Mouse (Mus musculus): Measurements from ENCODE around the gene Apba1.

The Apba1 gene

DNA sequence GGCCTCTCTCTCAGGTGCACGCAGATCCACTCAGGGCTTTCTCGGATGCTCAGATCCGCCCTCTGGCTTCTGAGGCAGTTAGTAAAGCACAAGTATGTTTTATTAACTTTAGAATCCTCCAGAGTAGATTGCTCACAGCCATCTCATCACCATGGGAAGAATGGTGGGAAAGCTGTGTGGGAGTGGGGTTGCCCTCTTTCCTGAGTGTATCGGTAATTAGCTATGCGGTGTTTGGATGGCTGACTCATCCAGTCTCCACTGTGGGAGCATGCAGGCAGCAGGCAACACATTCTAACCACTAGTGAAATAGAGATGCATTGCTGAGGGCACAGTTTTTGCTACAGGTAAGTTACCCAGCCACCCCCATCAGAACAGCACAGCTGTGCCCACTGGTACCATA, 172.1 kb downstream of the Apba1 start:
- DNase-seq (ENCODE audit: low read depth, low spot score) = no peak

DNA sequence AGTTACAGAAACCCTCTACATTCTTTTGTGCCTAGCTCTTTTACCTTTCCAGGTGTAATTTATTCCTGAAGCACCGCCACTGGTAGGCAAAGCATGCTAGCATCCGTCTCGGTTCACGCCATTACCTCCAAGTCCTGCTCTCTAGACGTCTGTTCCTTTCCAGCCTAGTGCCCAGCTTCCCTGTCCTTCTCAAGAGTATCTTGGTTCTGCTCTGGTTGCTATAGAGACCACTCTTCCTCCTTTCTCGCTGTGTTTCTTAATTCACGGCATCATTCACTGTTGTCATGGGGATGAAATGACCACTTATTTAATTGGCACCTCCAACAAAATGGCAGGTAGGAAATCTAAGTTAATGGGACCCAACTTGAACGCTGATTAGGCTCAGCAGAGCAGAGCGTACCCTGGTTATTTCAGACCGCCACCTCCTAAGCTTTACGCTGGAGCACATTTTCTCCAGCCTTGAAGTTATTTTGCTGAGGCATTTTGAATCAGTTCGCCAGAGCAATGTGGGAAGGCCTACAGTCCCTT, 182.8 kb downstream of the Apba1 start:
- no peak for DNase-seq (ENCODE audit: low read depth, low spot score)

DNA sequence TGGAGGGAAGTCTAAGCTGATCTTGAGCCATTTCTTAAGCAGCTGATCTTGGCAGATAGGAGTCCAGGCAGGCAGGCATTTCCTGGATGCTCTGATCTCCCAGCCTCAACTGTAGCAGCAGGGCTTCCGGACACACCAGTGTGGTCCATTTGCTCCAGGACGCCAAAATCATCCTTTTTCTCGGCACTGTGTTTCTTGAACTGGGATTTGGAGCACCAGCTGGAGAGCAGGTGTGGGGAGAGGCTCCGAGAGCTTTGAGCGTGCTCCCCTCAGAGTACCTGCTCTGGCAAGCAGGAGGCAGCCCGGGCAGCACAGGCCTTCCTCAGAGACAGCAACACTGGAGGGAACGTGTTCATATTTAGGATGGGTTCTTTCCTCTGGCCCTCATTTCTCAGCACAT, 184.2 kb downstream of the Apba1 start:
- DNase-seq (ENCODE audit: low read depth, low spot score) = no peak

DNA sequence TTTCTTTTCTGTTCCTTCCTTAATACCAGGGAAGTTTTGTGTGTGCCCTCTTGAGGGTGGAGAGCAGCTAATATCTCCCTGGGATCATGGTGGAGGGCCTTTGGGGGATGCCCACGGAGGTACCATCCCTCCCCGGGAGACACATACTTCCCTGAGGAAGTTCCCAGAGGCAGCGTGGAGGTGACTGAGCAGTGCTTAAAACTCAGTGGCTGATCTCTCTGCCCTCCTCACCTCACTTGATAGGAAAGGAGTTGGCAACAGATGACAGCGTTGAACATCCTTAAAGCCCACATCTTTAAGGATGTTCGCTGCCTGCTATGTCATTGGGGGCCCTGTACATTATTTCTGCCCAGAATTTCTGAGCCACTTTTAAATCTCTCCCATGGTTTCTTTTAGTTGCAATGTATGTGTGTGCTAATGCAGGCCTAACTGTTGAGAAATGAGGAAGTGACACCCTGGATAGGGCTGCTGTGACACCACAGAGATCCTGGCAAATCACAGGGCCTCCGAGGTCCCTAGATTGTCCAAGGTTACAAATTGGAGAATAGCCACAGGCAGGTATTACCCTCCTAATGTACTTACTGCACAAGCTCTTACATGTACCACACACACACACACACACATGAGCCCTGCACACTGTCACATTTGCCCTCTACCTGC, 187.5 kb downstream of the Apba1 start:
- DNase-seq (ENCODE audit: low read depth, low spot score) = no peak

DNA sequence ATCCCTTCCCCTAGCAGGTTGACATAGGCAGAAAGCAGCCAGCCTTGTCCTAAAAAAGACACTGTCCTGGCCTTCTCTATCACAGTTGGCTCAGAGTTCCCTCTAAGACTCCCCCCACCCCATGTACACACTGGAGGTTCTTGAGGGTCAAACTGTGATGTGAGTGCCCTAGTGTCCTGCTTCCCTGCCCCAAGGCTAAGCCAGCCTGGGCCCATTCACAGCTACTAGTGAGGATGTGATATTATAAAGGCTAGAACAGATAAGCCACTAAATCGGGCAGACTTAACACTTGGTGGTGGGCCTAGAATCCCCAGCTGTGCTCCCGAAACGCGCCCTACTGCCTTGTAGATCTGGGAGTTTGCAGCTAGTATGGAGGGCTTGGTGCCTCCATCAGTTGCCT, 188.1 kb downstream of the Apba1 start:
- DNase-seq (ENCODE audit: low read depth, low spot score) = no peak

DNA sequence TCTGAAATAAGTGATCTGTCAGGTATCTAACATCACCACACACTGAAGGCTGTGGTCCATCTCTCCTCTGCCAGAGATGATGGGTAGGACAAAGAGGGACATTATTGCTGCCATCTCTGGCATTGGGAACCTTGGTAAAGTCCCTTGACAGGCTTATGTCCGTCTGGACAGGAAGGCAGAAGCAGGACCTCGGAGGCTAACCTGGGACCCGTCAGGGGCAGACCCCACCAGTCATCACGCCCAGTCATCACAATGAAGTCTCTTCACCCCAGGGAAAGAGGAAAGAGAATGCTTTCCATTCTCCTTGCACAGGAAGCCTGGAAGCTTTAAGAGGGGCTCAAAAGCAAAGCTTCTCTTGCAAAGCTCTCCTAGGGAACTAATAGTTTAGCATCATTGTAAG, 189.2 kb downstream of the Apba1 start:
- no peak for DNase-seq (ENCODE audit: low read depth, low spot score)

DNA sequence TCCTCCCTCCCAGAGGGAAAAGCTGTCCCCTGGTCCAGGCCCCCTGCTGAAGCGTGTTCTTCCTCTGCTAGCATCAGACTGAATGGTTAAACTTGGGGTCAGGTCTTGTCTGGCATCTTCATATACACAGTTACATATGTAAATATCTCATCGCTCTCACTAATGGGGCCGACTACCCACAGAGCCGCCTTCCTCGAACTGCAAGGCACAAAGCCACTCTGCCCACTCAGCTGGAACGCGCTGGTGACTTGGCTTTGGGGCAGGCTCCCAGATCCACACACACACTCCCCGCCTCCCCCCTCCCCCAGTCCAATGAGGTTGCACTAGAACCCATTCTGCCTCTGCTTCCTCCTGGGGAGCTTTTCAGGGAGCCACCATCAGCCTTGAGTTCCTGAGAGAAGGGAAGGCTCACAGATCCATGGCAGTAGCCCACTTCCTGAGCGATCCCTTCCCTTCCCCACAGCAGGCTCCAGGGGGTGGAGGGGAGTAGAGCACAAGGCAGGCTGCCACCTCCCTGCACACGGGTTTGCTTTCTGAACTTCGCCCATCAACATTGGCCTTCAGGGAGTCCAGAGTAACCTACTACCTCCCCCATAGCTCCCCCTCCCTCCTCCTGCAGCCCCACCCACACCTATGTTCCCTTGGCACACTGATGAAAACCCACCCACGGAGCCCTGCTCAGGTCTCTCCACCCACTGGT, 189.8 kb downstream of the Apba1 start:
- no peak for DNase-seq (ENCODE audit: low read depth, low spot score)

DNA sequence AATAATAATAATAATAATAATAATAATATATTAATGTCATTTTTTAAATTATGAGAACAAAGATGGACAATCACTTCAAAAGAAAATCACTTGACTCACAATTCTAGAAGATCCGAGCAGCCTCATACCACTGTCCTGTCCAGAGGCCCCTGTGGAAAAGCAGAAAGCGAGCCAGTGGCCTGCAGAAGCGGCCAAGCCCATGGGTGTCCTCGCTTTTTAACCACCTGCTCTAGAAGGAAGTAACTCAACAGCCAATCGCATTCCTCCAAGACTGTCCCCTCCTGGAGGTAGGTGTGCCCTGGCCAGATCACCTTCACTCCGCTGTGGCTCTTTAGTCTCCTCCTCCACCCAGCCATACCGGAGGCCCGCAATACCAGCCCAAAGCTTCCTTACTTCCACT, 196.8 kb downstream of the Apba1 start:
- no peak for DNase-seq (ENCODE audit: low read depth, low spot score)

DNA sequence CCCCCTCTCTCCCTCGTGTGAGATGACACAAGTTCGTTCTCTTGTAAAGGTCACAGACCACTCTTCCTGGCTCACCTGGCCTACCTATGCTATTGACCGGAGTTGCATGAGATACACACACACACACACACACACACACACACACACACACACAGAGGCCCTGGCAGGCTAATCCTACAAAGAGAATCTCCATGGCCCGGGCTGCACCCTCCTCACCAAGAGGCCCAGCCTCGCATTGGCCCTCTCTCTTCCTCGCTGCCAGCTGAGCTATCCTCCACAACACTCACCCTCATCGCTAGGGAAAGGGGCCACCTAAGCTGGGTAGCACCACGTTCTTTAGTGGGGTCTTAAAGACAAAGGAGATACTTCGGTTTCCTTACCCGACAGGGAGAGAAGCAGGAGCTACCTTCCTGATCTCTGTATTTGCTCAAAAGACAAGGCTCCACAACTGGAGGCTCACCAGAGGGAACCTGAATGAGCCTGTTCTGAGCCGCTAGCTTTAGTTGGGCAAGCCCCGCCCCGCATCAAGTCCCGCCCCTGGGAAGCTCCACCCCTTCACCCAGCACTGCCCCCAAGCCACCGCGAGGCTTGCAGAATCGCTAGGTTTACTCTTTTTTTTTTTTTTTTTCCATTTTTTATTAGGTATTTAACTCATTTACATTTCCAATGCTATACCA, 197.8 kb downstream of the Apba1 start:
- no peak for DNase-seq (ENCODE audit: low read depth, low spot score)

DNA sequence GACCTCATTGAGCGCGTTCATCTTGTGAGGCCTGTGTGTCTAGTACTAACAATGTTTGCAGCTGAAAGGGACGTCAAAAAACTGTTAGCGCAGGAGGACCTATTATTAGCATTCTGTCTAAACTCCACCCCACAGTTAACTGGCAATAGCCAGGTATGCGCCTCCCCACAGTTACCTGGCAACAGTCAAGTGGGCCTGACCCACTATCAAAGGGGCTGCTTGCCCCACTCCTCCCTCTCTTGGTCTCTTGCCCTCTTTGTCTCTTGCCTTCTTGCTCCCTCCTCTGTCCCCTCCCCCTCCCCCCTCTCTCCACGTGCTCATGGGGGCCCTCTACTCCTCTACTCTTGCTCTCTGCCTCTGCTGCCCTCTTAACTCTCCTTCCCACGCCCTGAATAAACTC, 198.9 kb downstream of the Apba1 start:
- no peak for DNase-seq (ENCODE audit: low read depth, low spot score)

DNA sequence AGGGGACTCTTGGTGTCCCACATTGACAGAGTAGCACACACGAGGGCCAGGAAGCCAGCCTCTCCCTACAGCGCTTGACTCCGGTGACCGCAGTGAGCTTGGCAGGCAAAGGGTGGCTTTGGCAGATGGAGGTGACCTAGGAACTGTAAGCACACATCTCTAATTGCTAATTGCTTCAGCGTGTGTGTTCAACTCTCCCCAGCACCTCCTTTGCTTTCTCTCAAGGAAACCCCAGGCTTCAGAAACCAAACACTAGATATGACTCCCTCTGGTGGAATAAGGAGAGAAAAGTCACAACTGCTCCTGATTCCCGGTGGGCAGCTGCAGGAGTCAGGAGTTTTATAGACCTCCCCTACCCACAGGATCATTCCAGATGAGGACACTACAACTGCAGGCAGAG, 200.2 kb downstream of the Apba1 start:
- peak; percentile 64 for DNase-seq (ENCODE audit: low read depth, low spot score)

DNA sequence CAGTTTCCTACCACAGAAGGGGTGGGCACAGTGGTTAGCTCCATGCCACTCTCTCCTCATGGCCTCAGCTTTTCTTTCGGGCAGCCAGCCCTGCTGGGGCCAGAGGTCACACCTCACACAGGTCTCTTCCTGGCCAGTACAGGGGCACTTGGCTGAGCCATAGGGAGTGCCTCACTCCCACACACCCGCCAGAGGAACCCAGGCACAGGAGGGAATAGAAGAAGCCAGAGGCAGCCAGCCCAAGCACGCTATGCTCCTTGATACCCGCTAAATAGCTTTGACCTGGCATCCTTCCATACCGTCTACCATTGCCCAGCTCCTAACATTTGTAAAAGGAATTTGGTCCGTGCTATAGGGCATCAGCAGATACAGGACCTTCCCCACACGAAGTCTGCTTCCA, 201.2 kb downstream of the Apba1 start:
- no peak for DNase-seq (ENCODE audit: low read depth, low spot score)

DNA sequence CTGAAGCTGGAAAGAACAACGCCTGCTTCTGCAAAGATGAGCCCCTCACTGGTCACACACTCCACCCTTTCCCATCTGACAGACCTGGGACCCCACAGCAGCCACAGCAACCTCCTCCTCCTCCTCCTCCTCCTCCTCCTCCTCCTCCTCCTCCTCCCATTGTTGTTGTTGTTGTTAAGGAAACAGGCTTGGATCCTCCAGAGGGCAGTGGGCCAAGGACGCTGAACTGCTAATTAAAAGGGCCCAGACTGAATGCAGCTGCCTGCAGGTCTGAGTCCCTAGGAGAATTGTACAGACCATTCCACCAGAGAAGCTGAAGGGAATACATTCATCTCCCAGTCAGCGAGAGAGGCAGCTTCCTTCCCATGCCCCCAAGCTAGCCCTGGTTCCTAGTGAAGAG, 201.6 kb downstream of the Apba1 start:
- DNase-seq (ENCODE audit: low read depth, low spot score) = no peak

DNA sequence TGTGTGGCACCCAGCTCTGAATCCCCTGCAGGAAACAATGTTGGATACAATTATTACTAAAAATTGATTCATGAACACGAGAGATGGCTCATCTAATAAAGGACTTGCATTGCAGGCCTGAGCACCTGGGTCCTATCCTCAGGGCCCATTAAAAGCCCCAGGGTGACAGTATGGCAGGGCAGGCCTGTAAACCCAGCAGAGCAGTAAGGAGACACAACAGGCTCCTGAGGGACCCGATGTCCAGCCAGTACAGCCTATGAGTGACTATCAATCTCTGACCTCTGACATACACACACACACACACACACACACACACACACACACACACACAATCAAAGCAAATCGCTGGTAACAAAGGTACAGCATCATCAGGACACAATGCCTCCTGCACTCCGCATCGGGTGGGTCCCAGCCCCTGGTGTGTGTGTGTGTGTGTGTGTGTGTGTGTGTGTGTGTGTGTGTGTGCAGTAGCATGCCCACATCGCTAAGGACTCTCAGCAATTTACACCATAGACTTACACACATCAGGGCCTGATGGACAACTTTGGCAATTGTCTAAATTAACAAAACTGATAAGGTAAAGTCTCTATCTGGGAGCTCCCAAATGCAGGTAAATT, 202.3 kb downstream of the Apba1 start:
- no peak for DNase-seq (ENCODE audit: low read depth, low spot score)

DNA sequence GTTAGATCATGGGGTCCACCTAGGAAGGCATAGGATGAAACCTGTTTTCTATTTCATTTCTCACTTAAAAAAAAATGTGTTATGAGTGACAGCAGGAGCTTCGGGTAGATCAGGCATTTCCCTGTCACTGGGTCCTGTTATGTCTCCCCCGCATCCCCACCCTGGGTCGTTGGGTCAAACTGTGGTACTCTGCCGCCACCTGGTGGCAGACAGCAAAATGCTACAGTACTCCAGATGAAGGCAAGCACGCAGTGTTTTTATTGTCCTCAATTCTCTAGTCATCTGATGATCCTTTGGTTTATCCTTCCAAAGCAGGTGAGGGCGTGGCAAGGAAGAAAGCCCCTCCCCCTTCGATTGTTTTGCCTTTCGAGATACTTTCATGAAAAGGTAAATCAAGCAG, 202.8 kb downstream of the Apba1 start:
- peak; percentile 77 for DNase-seq (ENCODE audit: low read depth, low spot score)

DNA sequence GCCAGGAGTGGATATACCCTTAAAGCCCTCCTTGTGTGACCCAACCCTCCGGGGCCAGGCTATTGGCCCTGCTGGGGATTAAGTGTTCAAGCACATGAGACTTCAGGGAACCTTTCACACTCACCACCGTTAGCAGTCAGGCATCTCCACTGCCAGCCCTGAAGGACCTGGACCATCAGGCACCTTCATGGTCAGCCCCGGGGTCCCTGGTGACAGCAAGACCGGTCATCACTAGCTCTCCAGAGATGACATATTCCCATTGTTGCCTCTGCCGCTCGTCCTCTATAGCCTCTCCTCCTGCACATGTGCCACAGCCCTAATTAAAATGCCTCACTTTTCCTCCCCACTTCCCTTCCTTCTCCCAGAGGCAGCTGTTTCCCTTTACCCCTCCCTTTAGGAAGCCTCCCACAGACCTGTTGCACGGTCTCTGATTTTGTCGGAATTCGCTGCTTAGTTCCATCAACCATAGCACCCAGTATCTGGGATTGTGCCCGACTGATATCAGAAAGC, 205.8 kb downstream of the Apba1 start:
- DNase-seq (ENCODE audit: low read depth, low spot score) = no peak

DNA sequence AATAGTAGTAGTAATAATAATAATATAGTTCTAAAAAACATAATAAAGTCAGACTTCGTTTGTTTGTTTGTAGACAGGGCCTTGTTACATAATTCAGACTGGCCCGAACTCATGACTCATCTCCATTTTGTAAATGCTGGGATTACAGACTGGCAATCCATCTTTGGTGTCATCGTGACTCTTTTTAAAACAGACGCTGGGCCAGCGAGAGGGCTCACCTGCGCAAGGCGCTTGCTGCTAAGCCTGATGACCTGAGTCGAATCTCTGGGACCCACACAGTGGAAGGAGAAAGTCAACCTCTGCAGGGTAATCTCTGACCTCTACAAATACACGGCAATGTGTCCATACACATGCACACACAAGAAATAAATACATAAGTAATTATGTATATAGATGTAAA, 207.7 kb downstream of the Apba1 start:
- DNase-seq (ENCODE audit: low read depth, low spot score) = no peak

DNA sequence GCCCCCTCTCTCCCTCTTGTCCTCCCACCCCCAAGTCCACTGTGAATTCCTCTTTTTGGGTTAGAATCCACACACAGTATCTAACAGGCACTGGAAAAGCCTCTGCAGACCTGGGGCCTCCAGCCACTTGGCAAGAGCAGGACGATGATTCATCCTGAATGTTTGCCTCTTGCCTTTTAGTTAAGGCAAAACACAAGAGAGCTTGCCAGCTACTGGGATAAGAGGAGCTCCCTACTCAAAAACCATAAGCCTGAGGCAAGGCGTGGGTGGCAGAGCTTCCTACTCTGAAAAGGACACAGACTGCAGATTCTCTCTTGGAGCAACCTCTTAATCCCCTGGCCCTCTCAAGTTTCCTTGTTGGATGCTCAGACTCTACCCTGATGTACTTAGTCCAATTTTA, 208.5 kb downstream of the Apba1 start:
- no peak for DNase-seq (ENCODE audit: low read depth, low spot score)

DNA sequence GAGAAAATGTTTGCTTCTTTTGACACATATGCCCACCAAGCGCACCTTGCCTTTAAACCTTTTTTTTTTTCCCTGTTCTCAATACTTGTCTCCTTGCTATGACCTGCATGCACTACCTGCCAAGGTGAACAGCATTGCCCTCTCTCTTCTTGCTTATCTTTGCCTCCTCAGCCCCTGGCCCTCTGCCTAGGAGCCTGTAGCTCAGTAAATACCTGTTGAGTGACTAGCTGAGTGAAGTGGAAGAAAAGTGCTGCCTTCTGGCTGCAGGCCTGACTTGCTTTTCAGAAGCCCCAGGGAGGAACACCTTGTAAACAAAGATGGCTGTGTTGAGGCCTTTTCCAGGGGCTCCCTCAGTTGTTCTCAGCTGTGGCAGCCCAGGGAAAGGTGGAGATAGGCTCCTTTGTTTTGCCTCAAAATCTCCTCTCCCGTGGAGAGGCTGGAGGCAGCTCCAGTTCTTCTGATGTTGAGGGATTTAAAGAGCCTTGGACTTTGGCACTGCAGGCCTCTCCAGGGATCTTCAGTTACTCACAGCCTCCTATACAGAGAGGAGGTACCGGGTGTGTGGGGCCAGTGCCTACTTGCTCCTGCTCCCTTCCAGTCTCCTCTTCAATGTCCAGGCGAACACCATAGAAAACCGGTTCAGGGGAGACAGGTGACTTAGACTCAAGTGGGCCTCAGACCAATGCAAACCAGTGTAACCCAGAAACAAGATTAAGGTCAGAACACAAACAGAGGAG, 209.6 kb downstream of the Apba1 start:
- DNase-seq (ENCODE audit: low read depth, low spot score) = no peak

DNA sequence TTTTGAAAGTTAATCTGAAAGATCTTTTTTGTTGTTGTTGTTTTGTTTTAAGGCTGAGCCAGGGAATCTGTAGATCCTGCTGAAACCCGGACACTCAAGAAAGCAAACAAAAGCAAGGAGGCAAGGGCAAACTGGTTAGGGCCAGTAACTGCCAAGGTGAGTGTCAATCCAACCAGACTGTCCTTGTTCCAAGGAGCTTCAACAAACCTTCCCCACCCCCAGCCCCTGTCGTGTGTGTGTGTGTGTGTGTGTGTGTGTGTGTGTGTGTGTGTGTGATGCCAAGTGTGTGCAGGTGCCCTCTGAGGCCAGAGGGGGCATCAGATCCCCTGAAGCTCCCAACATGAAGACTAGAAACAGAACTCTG, 210.2 kb downstream of the Apba1 start:
- no peak for DNase-seq (ENCODE audit: low read depth, low spot score)

DNA sequence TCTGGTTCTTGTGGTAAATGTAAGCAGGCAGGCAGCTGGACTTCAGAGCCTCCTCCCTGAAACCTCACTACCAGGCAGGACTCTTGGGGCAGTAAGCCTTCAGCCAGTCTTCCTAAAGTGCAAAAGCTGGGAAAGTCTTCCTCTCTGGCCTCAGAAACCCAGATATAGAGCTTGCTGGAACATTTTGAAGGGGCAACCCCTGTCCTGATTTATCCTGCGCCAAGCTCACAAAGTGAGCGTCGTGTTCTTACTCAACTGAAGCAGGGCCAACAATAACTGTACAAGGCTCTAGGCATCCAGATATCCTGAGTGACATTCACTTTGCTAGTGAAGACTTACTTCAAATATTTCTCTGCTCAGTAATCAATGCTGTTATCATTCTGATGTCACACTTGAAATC, 211.7 kb downstream of the Apba1 start:
- no peak for DNase-seq (ENCODE audit: low read depth, low spot score)

DNA sequence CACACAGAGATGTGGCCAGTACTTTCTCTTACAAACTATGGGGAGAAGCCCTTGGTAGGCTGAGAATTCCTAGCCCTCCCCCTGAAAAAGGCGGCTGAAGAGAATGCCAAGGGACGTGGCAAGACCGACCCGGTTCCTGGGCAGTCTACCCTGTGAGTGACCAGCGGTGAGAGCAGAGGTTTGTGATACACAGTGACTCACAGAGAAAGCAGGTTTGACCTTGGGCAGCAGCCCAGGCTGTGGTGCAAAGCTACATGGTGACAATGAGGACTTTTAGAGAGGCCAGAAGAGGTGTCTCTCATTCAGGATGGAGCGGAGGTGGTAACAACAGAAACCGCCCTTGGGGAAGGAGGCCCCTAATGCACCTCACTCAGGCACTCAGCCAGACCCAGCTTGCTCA, 212.7 kb downstream of the Apba1 start:
- no peak for DNase-seq (ENCODE audit: low read depth, low spot score)
